Mouse (Mus musculus): ENCODE data around the gene Mccc2. TPM values are rescaled to one million over a fixed set of nuclear protein-coding genes. Genes with fewer than 3 reads are reported as not detected.

Gene Mccc2
- polyA plus RNA-seq, 1 experiment from 2014 or later, result 50.2 TPM

DNA sequence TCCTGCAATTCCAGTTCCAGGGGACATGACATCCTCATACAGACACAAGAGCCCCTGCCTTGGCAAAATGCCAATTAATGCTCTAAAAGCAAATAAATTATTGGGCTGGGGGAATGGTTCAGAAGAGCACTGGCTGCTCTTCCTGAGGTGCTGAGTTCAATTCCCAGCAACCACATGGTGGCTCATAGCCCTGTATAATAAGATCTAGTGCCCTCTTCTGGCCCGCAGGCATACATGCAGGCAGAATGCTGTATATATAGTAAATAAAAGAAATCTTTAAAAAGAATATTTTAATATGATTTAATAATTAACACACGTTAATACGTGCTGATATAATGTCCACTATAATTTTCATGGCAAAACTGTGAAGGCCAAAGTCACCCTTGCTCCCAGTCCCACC, 17.3 kb downstream of the Mccc2 start:
- no peak for ATAC-seq (ENCODE audit: insufficient read depth, low FRiP score)
- H3K4me2 ChIP-seq (ENCODE audit: low read depth, low read length), result no peak overlapping the region
- H3K4me3 ChIP-seq (replicated peaks; ENCODE audit: low read length), result no peak overlapping the region
- H3K9ac ChIP-seq (ENCODE audit: low read length), result no peak overlapping the region
- H3K9me3 ChIP-seq (replicated peaks; ENCODE audit: control insufficient read depth, low read length), result no peaks in the 10 kb centered on the region
- no peaks in the 10 kb centered on the region for H3K4me1 ChIP-seq (ENCODE audit: control insufficient read depth, insufficient read depth, low read length)
- no peak overlapping the region for H3K27ac ChIP-seq (ENCODE audit: low read length)
- WGBS, result 84% methylated on average over 3 of the region's 3 CpGs
- no peaks in the 10 kb centered on the region for H3K27me3 ChIP-seq (ENCODE audit: control insufficient read depth, insufficient read depth, low read length)
- H3K36me3 ChIP-seq (ENCODE audit: control insufficient read depth, insufficient read depth, low read length), result no peaks in the 10 kb centered on the region

DNA sequence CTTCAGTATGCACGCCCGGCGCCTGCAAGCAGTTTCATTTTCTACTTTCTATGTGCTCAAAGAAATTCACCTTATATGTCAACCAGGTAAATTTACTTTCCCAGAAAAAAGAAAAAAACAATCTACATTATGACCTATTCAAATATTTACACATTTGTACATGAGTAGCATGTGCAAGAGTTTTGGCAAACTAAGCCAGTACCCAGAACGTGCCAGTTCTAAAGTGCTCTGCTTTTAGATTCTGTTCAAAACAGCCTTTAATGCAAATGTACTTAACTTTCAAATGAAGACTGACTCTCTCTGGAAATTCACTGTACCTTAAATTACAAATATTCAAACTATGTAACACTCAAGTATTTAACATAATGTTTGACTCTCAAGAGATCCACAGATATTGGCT, 25.8 kb downstream of the Mccc2 start:
- H3K27ac ChIP-seq (ENCODE audit: low read length), result no peak overlapping the region
- no peaks in the 10 kb centered on the region for H3K4me1 ChIP-seq (ENCODE audit: control insufficient read depth, insufficient read depth, low read length)
- WGBS, result 76% methylated on average over 4 of the region's 4 CpGs
- H3K4me2 ChIP-seq (ENCODE audit: low read depth, low read length), result no peak overlapping the region
- no peaks in the 10 kb centered on the region for H3K9me3 ChIP-seq (replicated peaks; ENCODE audit: control insufficient read depth, low read length)
- H3K4me3 ChIP-seq (replicated peaks; ENCODE audit: low read length), result no peak overlapping the region
- no peak for ATAC-seq (ENCODE audit: insufficient read depth, low FRiP score)
- H3K9ac ChIP-seq (ENCODE audit: low read length), result no peak overlapping the region
- no peaks in the 10 kb centered on the region for H3K27me3 ChIP-seq (ENCODE audit: control insufficient read depth, insufficient read depth, low read length)
- H3K36me3 ChIP-seq (ENCODE audit: control insufficient read depth, insufficient read depth, low read length), result no peaks in the 10 kb centered on the region

- H3K4me2 ChIP-seq (ENCODE audit: low read depth, low read length), result no peak overlapping the region
- WGBS, result 91% methylated on average over 1 of the region's 1 CpGs
- no peaks in the 10 kb centered on the region for H3K4me1 ChIP-seq (ENCODE audit: control insufficient read depth, insufficient read depth, low read length)
- no peak overlapping the region for H3K9ac ChIP-seq (ENCODE audit: low read length)
- H3K27me3 ChIP-seq (ENCODE audit: control insufficient read depth, insufficient read depth, low read length), result no peaks in the 10 kb centered on the region
- H3K9me3 ChIP-seq (replicated peaks; ENCODE audit: control insufficient read depth, low read length), result no peaks in the 10 kb centered on the region
- ATAC-seq (ENCODE audit: insufficient read depth, low FRiP score), result no peak
- no peak overlapping the region for H3K27ac ChIP-seq (ENCODE audit: low read length)
- H3K4me3 ChIP-seq (replicated peaks; ENCODE audit: low read length), result no peak overlapping the region
- H3K36me3 ChIP-seq (ENCODE audit: control insufficient read depth, insufficient read depth, low read length), result no peaks in the 10 kb centered on the region
Measured at GRCm38 (mm10) chr13:99983320-99983719, 32.1 kb downstream of the Mccc2 start.

DNA sequence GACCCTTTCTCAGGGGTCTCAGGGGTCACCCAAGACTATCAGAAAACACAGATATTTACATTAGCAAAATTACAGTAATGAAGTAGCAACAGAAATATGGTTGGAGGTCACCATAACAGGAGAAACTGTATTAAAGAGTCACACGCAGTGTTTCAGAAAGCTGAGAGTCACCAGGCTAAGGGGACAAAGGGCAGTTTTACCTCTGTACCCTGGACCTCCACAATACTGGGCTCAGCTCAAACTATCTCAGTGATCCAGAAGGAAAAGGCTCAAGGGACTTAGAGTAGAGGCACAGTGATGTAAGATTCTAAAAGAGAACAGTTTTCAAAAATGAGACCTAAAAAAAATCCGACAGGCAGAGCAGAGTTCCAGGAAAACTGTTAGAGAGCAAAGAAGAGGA, 36.0 kb downstream of the Mccc2 start:
- no peaks in the 10 kb centered on the region for H3K4me1 ChIP-seq (ENCODE audit: control insufficient read depth, insufficient read depth, low read length)
- no peak overlapping the region for H3K4me2 ChIP-seq (ENCODE audit: low read depth, low read length)
- no peaks in the 10 kb centered on the region for H3K9me3 ChIP-seq (replicated peaks; ENCODE audit: control insufficient read depth, low read length)
- H3K9ac ChIP-seq (ENCODE audit: low read length), result no peak overlapping the region
- H3K27me3 ChIP-seq (ENCODE audit: control insufficient read depth, insufficient read depth, low read length), result no peaks in the 10 kb centered on the region
- H3K27ac ChIP-seq (ENCODE audit: low read length), result no peak overlapping the region
- no peak overlapping the region for H3K4me3 ChIP-seq (replicated peaks; ENCODE audit: low read length)
- H3K36me3 ChIP-seq (ENCODE audit: control insufficient read depth, insufficient read depth, low read length), result no peaks in the 10 kb centered on the region
- no peak for ATAC-seq (ENCODE audit: insufficient read depth, low FRiP score)
- 63% methylated on average over 2 of the region's 2 CpGs for WGBS

DNA sequence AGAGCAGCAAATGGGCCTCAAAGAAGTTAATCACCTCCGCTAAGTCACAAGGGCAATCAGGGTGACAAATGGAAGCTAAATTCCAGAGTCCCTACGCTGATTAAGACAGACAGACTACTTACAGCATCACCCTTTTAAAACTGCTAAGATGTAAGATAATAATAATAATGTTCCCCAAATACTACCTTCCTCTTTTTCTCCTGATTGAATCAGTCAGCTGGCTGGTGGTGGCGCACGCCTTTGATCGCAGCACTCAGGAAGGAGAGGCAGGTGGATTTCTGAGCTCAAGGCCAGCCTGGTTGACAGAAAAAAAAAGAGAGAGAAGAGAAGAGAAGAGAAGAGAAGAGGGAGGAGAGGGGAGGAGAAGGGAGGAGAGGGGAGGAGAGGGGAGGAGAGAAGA, 45.4 kb downstream of the Mccc2 start:
- no peak for ATAC-seq (ENCODE audit: insufficient read depth, low FRiP score)
- no peak overlapping the region for H3K27ac ChIP-seq (ENCODE audit: low read length)
- H3K4me1 ChIP-seq (ENCODE audit: control insufficient read depth, insufficient read depth, low read length), result no peaks in the 10 kb centered on the region
- H3K4me2 ChIP-seq (ENCODE audit: low read depth, low read length), result no peak overlapping the region
- H3K36me3 ChIP-seq (ENCODE audit: control insufficient read depth, insufficient read depth, low read length), result 0 out of 2 replicates have a peak, but pooled peaks cover 4% of the 10 kb centered on the region
- 86% methylated on average over 5 of the region's 5 CpGs for WGBS
- H3K4me3 ChIP-seq (replicated peaks; ENCODE audit: low read length), result no peak overlapping the region
- no peaks in the 10 kb centered on the region for H3K9me3 ChIP-seq (replicated peaks; ENCODE audit: control insufficient read depth, low read length)
- H3K9ac ChIP-seq (ENCODE audit: low read length), result no peak overlapping the region
- H3K27me3 ChIP-seq (ENCODE audit: control insufficient read depth, insufficient read depth, low read length), result no peaks in the 10 kb centered on the region

DNA sequence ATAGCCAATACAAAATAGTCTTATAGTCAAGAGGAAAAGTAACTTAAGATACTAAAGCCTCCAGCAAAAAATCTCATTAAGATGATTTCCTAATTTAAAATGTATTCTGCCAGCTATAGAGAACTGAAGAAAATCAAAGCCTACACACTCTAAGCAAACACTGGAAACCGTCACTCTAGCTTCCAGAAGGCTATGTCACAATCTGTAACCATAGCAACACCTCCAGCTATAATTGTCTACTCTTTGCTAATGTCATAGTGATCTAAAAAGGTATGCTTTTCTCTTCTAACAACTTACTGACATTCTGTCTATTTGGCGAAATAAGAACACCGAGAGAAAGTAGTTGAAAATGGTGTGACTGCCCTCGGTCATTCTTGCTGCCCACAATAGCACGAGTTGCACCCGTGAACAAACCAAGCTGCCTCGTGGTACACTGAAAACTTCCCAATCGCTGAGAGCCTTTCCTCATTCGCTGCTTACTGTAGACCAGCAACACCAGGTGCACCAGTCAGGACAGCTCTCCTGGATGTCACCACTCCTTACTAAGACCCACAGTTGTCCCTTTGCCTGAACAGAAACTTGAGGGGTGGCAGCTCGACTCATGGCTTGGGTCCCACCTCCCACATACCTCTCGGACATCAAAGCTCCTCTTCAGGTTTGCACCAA, 48.3 kb downstream of the Mccc2 start:
- no peak overlapping the region for H3K4me3 ChIP-seq (replicated peaks; ENCODE audit: low read length)
- no peak overlapping the region for H3K4me2 ChIP-seq (ENCODE audit: low read depth, low read length)
- no peaks in the 10 kb centered on the region for H3K9me3 ChIP-seq (replicated peaks; ENCODE audit: control insufficient read depth, low read length)
- no peaks in the 10 kb centered on the region for H3K27me3 ChIP-seq (ENCODE audit: control insufficient read depth, insufficient read depth, low read length)
- H3K4me1 ChIP-seq (ENCODE audit: control insufficient read depth, insufficient read depth, low read length), result no peaks in the 10 kb centered on the region
- 0 out of 2 replicates have a peak, but pooled peaks cover 4% of the 10 kb centered on the region for H3K36me3 ChIP-seq (ENCODE audit: control insufficient read depth, insufficient read depth, low read length)
- H3K9ac ChIP-seq (ENCODE audit: low read length), result no peak overlapping the region
- H3K27ac ChIP-seq (ENCODE audit: low read length), result no peak overlapping the region
- ATAC-seq (ENCODE audit: insufficient read depth, low FRiP score), result no peak
- 86% methylated on average over 11 of the region's 11 CpGs for WGBS

GRCm38 (mm10) chr13:99963814-99964213, 51.6 kb downstream of the Mccc2 start:
- no peak overlapping the region for H3K27ac ChIP-seq (ENCODE audit: low read length)
- 81% methylated on average over 6 of the region's 6 CpGs for WGBS
- no peak for ATAC-seq (ENCODE audit: insufficient read depth, low FRiP score)
- H3K9ac ChIP-seq (ENCODE audit: low read length), result no peak overlapping the region
- no peaks in the 10 kb centered on the region for H3K9me3 ChIP-seq (replicated peaks; ENCODE audit: control insufficient read depth, low read length)
- no peak overlapping the region for H3K4me2 ChIP-seq (ENCODE audit: low read depth, low read length)
- no peak overlapping the region for H3K4me3 ChIP-seq (replicated peaks; ENCODE audit: low read length)
- H3K27me3 ChIP-seq (ENCODE audit: control insufficient read depth, insufficient read depth, low read length), result no peaks in the 10 kb centered on the region
- no peaks in the 10 kb centered on the region for H3K4me1 ChIP-seq (ENCODE audit: control insufficient read depth, insufficient read depth, low read length)
- H3K36me3 ChIP-seq (ENCODE audit: control insufficient read depth, insufficient read depth, low read length), result 0 out of 2 replicates have a peak, but pooled peaks cover 4% of the 10 kb centered on the region

DNA sequence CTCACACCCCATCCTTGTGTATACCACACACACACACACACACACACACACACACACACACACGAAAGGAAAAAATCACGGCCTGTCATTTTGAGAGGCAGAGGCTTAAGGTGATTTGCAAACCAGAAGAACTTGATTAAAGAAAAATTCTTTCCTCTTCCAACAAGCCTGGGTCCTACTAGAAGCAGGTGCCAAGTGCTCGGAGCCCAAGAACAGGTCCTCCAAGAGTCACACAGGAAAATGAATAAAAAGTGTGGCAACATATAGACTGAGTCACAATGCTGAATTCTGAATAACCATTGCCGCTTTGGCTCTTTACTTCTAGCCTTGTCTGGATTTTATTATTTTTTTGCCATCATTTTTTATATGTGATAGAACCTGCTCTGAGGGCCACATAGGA, 53.8 kb downstream of the Mccc2 start:
- no peaks in the 10 kb centered on the region for H3K27me3 ChIP-seq (ENCODE audit: control insufficient read depth, insufficient read depth, low read length)
- ATAC-seq (ENCODE audit: insufficient read depth, low FRiP score), result no peak
- H3K27ac ChIP-seq (ENCODE audit: low read length), result no peak overlapping the region
- H3K9ac ChIP-seq (ENCODE audit: low read length), result no peak overlapping the region
- no peaks in the 10 kb centered on the region for H3K4me1 ChIP-seq (ENCODE audit: control insufficient read depth, insufficient read depth, low read length)
- no peak overlapping the region for H3K4me2 ChIP-seq (ENCODE audit: low read depth, low read length)
- WGBS, result 82% methylated on average over 4 of the region's 4 CpGs
- peaks cover 3% of the 10 kb centered on the region; the same call in 1 of the 2 replicates for H3K9me3 ChIP-seq (replicated peaks; ENCODE audit: control insufficient read depth, low read length)
- no peak overlapping the region for H3K4me3 ChIP-seq (replicated peaks; ENCODE audit: low read length)
- H3K36me3 ChIP-seq (ENCODE audit: control insufficient read depth, insufficient read depth, low read length), result peaks cover 13% of the 10 kb centered on the region

GRCm38 (mm10) chr13:99955591-99955944, 59.9 kb downstream of the Mccc2 start:
- WGBS, result 81% methylated on average over 1 of the region's 1 CpGs
- H3K4me1 ChIP-seq (ENCODE audit: control insufficient read depth, insufficient read depth, low read length), result no peaks in the 10 kb centered on the region
- no peak overlapping the region for H3K4me2 ChIP-seq (ENCODE audit: low read depth, low read length)
- peaks cover 6% of the 10 kb centered on the region; the same call in 1 of the 2 replicates for H3K9me3 ChIP-seq (replicated peaks; ENCODE audit: control insufficient read depth, low read length)
- ATAC-seq (ENCODE audit: insufficient read depth, low FRiP score), result no peak
- no peak overlapping the region for H3K27ac ChIP-seq (ENCODE audit: low read length)
- no peaks in the 10 kb centered on the region for H3K27me3 ChIP-seq (ENCODE audit: control insufficient read depth, insufficient read depth, low read length)
- H3K9ac ChIP-seq (ENCODE audit: low read length), result no peak overlapping the region
- peaks cover 21% of the 10 kb centered on the region for H3K36me3 ChIP-seq (ENCODE audit: control insufficient read depth, insufficient read depth, low read length)
- no peak overlapping the region for H3K4me3 ChIP-seq (replicated peaks; ENCODE audit: low read length)
